Mouse (Mus musculus): ENCODE measurements at regions not wholly inside any gene's neighbourhood (a gene's known extent, or its start where the extent isn't known, plus 50 kb on each side); places are given as distances from the start of the nearest gene placed in this dataset.

DNA sequence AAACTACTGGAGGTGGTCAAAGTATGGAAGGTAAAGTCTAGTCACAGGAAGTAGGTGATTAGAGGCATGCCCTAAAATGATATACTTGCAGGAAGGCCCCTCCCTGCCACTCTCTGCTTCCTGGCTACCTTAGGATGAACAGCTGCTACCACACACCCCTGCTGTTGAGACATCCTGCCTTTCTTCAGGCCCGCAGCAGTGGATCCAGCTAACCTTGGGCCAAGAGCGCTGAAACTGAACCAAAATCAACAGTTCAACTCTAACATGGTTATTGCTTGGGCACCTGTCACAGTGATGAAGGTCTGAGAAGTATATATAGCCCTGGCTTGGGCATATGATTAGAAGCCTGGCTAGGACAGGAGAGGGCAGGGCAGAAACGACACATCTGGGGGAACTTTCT, 352.4 kb downstream of the Prdm2 start:
- no peak for DNase-seq (ENCODE audit: low read depth, low spot score)

DNA sequence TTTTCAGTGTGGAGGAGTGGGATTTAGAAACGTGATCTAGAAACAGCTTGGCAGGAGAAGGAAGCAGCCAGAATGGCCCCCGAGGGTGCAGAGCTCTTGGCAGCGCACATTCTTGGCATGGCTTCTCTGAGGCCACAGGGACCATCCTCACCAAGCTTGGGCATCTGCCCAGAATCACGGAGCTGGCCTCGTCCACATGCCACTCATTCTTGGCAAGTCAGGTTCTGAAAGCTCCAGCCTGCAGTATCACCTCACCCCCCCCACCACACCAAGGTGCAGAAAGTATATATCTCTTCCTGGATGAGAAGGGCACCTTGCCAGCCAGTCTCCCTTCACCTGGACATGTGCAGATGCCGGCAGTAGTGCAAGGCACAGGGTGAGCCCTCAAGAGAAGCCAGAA, 356.2 kb downstream of the Prdm2 start:
- no peak for DNase-seq (ENCODE audit: low read depth, low spot score)

DNA sequence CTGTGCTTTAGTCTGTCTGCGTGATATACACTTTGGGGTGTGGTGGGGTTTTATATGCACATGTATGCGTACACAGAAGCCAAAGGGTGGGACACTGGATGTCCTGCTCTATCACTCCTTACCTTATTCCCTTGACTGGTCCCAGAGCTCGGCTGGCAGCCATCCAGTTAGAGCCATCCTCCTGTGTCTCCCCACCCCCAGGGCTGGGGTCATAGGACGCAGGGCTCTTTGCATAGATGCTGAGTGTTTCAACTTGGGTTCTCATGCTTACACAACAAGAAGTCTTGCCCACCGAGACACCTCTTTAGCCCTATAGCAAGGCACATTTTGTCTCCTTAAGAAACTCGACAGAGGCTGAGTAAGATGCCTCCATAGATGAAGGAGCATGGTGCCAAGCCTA, 357.2 kb downstream of the Prdm2 start:
- no peak for DNase-seq (ENCODE audit: low read depth, low spot score)

DNA sequence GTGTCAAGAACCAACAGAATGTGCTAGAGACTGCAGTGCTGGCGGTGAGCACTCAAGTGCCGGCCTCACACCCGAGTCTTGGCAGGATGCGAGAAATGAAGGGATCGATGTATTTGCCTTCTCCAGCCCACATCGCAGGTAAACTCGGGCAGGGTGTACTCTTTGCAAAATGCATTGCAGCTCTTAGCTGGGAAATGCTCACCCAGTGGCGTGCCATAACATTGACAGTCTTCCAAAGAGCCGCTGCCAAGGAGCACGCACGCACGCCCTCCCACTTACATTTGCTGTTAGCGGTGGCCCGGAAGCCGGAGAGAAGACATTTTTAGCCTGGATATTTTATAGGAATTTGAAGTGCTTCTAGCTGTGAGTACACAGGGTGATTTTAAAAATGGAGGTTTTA, 358.9 kb downstream of the Prdm2 start:
- DNase-seq (ENCODE audit: low read depth, low spot score) = no peak

DNA sequence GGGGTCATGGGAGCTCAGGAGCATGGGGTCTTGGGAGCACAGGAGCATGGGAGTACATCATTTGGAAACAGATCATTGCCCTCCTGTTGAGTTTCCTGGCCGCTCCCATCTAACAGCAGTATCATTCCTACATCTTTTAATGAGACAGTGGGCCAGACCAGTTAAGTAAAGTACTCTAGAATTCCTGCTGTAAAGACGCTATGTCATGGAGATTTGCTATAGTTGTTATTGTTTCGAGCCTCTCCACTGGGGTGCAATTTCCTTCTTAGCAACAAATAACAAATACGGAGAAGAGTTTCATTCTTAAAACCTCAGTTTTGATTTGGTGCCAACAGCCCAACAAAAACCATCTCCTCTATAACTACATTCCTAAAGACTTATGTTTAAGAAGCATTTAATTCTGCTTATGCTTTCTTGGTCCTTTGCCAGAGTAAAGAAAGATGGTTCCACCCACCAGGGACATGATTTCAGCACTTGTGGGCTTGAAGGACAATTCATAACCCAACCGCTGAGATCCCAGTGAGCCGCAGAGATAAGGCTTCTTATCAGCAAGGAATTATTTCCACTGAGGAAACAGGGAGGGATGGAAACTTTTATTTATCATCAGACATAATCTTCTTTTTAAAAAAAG, 367.6 kb downstream of the Prdm2 start:
- DNase-seq (ENCODE audit: low read depth, low spot score) = no peak

DNA sequence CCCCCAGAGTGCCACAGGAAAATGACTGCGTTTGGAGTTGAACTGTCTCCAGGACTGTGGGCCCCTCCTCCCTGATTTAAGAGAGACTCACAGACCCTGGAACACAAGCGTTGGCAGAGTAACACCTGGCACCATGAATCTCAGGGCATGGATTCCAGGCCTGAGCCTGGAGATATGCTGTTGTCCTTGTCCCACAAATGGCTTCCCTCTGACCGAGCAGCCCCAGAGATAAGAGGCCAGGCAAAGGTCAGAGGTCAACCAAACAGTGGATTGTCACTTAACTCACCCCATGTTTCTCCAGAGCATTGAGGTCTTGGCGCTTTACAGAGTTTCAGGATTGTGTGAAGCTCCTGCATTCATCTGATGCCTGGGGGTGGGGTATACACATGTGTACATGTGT, 373.3 kb downstream of the Prdm2 start:
- no peak for DNase-seq (ENCODE audit: low read depth, low spot score)

DNA sequence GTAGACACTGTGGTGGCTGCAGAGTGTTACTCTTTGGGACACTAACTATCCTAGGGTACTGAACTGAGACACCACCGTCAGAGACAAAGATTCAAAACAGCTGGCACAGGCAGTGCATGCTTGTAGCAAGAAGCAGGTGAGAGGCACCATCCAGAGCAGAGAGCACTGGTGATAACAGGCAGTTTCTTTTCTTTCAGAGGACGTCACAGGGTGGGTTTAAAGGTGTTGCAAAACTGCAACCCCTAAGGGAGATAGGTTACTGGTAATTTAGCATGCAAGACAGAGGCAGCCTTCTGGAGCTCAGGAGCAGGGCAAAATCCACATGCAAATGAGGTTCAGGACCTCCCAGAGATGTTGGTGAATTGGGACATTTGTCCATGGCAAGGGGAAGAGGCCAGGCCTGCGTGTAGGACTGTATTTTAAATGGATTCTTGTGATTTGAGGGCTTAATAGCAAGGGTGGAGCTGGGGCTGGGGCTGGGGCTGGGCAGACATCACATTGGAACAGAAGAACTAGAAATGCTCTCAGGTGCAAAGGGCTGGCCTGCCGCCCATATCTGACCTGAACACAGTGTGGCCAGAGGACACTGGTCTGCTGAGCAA, 374.3 kb downstream of the Prdm2 start:
- DNase-seq (ENCODE audit: low read depth, low spot score) = no peak

DNA sequence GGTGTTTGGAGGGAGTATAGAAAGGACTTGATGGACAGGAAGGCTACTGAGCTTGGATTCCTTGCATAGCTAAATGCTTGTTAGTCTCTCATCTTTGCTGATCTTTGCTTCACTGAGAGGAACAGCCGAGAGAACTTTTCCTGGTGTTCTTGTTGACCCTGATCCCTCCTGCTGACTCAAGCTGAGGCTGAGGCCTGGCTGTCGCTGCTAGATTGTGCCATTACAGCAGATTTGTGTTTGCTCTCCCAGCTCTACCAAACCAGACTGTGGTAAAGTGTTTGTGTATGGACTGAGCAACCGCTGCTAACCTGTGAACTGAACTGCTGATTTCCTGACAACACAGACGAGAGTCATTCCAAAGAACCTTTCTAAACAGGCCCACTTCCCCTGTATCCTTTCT, 375.2 kb downstream of the Prdm2 start:
- no peak for DNase-seq (ENCODE audit: low read depth, low spot score)

DNA sequence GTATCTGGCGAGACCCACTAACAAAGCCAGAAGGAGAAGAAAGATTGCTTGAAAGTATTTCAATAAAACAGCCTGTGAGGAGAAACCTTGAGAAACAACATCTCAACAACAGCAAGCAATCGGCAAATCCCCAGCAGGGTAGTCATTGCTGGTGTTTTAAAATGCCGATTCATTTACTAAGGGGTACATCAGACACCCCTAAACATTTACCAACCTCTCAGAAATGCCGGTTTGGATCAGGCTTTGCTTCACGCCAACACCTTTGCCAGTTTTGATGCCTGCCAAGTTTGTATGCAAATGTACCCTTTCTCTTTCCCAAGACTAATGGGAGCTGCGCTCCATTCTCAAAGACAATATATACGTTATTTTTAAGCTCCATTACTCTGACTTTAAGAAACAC, 383.1 kb downstream of the Prdm2 start:
- no peak for DNase-seq (ENCODE audit: low read depth, low spot score)

DNA sequence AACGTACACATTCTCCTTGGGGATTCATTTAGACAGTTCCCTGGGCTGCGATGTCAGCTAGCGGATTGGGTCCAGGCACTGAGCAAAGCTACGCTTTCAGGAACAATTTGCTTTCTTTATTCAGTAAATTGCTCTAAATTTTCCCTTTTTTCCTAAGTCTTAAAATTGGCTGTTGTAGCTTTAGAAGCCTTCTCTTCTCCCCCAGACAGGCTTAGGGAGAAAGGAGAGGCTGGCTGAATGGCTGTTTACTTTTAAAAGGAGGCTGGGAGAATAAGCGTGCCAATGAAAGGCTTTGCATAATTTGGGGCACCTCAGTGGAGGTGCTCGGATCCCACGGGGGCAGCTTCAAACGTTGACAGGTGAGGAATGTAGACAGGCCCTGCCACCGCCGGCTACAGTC, 383.8 kb downstream of the Prdm2 start:
- no peak for DNase-seq (ENCODE audit: low read depth, low spot score)

DNA sequence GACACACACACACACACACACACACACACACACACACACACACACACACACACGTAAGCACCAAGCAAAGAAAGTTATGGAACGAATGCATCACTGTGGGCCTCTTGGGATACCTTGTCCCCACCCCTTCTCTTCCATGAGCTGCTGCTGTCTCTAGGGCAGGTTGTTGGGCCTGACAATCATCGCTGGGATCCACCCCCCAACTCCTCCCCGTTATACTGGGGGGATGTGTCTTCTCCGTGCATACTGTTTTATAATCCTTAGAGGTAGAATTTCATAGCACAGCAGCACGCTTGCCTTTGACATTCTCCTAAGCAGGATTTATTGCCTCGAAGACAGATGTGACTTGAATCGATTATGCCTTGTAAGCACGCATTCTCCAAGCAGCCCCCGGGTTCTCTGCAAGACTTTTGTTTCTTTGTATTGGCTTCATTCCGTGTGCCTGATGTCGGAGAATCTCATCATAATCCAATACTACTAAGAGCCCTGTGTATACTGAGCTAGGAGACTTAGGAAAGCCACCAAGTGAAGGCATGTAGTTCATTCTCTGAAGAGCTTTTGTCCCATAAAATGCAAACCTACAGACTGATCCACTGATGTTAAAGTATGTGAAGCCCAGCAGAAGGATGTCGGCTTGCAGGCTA, 386.4 kb downstream of the Prdm2 start:
- peak; percentile 51 for DNase-seq (ENCODE audit: low read depth, low spot score)

DNA sequence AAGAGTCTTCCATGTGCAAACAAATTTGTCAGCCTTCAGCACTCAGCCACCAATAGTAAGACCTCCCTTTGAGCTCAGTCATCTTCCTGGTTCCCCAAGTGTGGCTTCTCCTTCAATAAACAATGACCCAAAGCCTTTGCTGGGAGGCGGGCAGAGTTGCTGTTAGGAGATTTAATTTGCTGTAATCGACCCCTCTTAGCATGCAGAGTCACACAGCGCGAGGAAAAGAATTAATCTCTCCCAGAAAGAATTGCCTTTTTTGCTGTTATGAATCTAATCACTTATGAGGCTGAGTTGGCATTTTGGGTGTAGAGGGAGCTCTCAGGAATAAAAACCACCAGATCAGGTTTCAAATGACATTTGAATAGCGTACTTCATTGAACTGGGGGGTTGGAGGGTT, 387.0 kb downstream of the Prdm2 start:
- DNase-seq (ENCODE audit: low read depth, low spot score) = no peak

DNA sequence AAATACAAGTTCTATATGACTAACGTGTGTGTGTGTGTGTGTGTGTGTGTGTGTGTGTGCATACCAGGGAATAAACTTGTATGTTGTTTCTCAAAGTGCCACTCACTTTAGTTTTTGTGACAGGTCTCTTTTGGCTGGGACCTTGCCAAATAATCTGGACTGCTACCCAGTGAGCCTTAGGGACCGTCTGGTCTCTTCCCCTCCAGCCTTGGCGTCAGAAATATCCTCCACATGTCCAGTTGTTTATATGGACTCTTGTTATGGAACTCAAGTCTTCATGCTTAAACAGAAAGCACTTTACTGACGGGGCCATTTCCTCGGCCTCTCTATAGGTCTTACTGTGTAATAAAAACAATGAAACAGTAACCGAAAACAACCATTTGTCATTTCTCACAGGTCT, 394.4 kb downstream of the Prdm2 start:
- DNase-seq (ENCODE audit: low read depth, low spot score) = no peak

DNA sequence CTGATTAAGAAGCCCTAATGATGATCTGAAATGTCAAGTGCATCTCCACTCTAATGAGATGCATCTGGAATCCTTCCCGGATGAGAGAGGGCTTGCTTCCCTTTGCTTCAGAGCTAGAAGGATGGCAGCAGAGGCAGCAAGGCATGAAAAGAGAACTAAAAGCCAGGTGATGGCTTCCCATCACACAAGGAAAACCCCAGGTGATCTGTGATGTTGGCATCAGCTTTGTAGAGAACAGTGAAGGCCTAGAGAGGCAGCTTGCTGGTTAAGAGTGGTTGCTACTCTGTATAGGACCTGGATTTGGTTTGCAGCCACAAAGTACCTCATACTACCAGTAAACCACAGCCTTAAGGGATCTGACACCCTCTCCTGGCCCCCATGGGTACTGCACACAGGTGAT, 395.8 kb downstream of the Prdm2 start:
- DNase-seq (ENCODE audit: low read depth, low spot score) = no peak

DNA sequence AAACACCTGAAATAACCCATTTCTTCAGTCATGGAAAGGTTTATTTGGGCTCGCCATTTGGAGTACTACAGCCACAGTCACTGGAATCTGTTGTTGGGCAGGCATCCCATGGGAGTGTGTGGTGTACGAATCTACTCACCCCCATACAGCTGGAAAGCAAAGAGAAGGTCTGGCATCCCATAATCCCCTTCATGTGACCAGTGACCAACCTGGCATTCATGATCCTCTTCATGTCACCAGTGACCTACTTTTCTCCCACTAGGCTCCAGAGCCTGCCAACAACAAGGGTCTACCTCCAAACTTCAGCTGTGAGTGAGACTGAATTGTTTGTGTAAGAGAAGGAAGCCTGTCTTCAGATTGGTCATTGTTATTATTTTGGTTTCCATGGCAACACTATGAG, 409.0 kb downstream of the Prdm2 start:
- no peak for DNase-seq (ENCODE audit: low read depth, low spot score)

DNA sequence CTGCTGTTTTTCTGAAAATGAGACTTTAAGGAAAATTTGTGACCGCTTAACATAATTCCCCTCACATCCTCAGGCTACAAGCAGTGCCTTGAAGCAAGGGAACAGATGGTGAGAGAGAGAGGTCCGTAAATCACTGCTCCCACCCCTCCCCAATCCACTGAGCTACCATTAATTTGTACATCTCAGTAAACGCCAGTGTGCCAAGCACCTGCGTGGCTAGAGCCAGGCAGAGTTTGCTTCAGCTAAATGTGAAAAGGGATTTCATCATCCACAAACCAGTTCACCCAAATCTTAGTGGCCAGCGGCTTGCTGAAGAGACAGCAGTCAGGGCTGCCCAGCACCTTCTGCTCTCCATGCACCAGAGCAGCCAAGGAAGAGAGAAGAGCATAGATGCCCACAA, 413.5 kb downstream of the Prdm2 start:
- DNase-seq (ENCODE audit: low read depth, low spot score) = peak; percentile 5

DNA sequence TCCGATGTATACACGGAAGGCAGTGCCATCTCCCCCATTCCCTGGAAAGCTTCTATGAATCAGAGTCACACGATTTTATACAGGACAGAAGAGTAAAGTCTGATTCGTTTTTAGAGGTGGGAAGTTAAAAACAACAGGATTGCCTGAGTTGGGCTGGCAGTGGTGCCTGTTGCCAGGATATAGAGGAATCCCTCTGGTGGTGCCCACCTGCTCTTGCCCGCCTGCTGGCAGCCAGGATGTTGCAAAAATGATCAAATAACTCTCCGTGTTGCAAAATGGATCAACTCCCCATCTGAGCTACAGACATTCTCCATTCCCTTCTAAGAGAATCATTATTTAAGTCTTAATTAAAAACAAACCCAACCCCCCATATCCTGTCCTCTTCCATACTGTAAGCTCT, 414.0 kb downstream of the Prdm2 start:
- no peak for DNase-seq (ENCODE audit: low read depth, low spot score)

DNA sequence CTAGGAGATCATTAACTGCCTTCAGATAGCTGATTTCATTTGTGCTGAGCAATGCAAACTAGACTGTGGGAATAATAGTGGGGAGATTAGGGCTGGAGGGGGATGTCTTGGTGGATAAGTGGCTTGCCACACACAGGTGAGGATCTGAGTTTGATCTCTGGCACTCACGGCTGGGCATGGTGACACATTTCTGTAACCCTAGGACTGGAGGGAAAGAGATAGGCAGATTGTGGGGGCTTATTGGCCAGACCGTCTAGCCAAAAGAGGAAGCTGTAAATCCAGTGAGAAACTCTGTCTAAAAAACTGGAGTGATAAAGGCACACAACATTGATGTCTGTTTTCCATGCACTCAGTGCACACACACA, 420.2 kb downstream of the Prdm2 start:
- no peak for DNase-seq (ENCODE audit: low read depth, low spot score)

DNA sequence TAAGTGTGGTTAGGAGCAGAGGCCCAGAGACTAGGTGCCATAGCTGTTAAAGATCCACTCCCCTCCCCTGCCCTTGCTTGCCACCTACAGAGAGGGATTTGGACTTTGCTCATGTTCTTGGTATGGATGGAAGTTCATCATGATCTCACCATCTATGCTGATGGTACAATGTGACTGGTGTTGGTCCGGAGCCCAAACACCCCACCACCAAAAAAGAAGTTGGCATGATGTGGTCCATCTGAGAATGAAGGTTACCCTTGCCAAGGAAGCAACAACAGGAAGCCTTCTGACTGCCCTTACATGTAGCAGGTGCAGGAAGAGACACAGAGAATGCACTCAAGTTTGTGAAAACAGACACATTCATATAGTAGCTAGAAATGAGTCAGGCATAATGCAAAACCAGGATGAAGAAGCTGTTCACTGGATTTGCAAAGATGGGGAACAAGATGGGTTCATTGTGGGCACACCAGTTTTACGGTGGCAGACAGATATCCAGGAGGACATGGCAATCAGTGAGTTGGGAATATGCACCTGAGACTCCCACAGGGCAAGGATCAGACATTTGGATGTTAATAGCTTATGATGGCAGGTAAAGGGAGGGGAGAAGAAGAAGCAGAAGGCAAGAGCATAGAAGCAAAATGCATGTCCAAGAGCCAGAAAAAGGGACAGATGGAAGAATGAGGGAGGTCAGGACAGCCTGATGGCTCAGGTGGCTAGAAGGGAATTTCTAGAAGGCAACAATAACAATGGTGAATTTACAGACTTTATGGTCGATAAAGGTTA, 420.8 kb downstream of the Prdm2 start:
- DNase-seq (ENCODE audit: low read depth, low spot score) = no peak

DNA sequence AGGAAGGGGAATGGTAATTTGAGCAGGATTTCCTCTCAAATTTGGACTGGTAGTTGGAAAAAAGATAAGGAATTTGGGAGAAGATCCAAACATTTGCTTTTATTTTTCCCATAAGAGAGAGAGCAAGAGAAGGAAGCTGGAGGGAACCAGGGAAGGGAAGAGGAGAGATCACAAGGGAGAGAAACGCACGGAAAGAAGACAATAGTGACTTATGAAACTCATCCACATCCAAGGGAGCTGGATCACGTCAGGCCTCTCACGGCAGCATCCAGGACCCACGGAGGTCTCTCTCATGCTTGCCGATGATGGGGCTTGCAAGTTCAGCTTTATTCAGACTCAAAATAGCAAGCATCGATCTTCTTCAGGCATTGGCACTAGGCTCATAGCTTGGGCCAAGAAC, 423.7 kb downstream of the Prdm2 start:
- no peak for DNase-seq (ENCODE audit: low read depth, low spot score)

DNA sequence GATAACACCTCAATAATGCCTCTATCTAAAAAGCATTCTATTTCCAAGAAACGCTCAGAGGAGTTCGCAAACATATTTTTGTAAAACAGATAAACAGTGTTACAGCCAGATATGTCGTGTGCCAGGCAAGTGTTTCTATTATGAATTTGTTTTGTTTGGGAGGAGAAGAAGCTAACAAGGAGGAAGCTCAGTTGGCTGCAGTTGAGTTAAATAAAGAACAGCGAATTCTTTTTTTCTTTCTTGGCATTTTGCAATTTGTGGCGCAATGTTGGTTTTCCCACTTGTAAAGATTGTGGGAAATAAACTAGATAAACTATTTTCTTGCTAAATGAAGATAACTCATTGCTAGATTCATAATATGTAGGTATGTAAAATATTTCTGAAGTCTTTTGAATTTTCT, 427.4 kb downstream of the Prdm2 start:
- no peak for DNase-seq (ENCODE audit: low read depth, low spot score)

DNA sequence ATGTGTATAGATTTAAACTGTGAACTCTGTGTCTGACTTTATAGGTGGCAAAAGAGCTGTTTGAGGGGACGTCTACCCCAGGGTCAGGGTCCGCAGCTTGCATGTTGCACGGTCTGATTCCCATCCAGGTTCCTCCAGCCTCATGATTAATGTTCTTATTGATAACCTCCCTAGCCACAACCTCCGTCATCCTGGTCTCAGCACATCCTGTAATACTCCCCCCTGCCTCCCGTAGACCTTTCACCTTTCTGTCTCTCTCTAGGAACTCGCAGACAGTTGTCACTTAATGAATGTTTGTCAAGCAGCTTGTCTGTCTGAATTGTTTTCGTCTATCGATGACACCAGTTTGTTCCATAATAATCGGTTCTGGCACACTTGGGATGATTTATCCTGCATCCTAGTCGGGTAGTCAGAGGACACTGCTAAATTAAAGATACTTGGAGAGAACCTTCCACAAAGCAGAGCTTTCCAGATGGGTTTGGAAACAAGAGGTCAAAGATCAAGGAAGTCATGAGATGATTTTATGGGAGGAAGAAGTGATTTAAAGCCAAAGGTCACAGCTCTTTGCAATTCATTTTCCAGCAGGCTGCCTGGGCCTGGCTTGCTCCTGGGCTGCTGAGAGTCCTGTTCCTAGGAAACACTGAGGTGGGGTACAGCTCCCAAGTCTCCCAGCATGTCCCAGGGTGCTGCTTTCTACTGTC, 435.9 kb downstream of the Prdm2 start:
- no peak for DNase-seq (ENCODE audit: low read depth, low spot score)

Data from embryo, embryonic 11.5 days (tissue).